Mouse (Mus musculus): ENCODE results near the gene Snu13.
A peak's percentile ranks its signal among the peaks of the same experiment; 100 is the strongest.

DNA sequence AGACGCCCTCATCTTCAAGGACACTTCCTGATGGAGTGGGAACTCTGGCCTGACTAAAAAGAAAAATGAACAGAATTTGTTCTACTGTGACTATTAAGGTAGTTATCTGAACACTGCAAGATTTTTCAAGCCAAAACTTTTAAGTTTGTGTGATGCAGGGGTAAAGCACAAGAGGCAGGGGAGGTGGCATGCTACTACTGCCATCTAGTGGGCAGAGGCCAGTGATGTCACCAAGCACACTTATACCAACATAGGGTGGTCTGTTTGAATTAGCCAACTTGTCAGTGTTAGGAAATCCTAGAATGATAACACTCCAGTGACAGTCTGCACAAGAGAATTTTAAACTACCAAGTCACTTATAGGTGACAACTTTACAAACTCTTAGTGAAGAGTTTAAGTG, 6.7 kb downstream of the Snu13 start:
- TF ChIP-seq POLR2A (IDR thresholded peaks at IDR 0.05; ENCODE audit: insufficient read depth, low read length): no peak
- no peak for TF ChIP-seq EP300 (IDR thresholded peaks at IDR 0.05; ENCODE audit: insufficient read depth, low read depth, low read length)
- peak; percentile 81 for TF ChIP-seq CTCF (IDR thresholded peaks at IDR 0.05; ENCODE audit: low read depth, low read length)
